ENCODE assay signal across 9 mouse cellular contexts in genomic region chr11:98968716-98969495, GRCm38 (mm10). TPM values are rescaled to one million over a fixed set of nuclear protein-coding genes. Genes with fewer than 3 reads are reported as not detected.
DNase-seq lines count a peak whose midpoint lies in the region; ATAC-seq and TF ChIP-seq lines count a peak whose summit lies in the region.
"Had no signal": no experiment of that assay in that cellular context is flagged by ENCODE, and none has a peak within 500 bp of the region (broad histone marks: within the 10 kb centered on the region; RNA-seq: fewer than 3 reads in every experiment).

No protein-coding gene starts in this region.

- intact Hi-C loops in gastrocnemius, adult 2 months (cut with DNase I), result loop anchor here (5.0 kb wide), 1 partner anchor 107 kb away; the partner anchor contains the start of gene Wipf2
- intact Hi-C loops in gastrocnemius, postnatal 36 days (cut with DNase I), result no loop called here

- no peak overlapping the region for H3K4me3 ChIP-seq in gastrocnemius, adult 2 months
- peak overlapping the region; percentile 12; the same call in 1 of the 2 replicates for H3K4me3 ChIP-seq in intestine, embryonic 16.5 days (ENCODE audit: low read length)

- H3K27me3 ChIP-seq in intestine, embryonic 16.5 days (replicated peaks; ENCODE audit: control insufficient read depth, insufficient read depth, low read length), result no peaks in the 10 kb centered on the region

- no peak for DNase-seq in gastrocnemius, adult 2 months
- DNase-seq in gastrocnemius, postnatal 36 days, result no peak
- peak; percentile 35 for DNase-seq in thymus, postnatal 4 days
- DNase-seq in thymus, postnatal 10 days (ENCODE audit: low spot score in 2 of 2), result no peak
- peak; percentile 95 for DNase-seq in neural tube, embryonic 10.5 days (ENCODE audit: extremely low spot score, low spot score)
- no peak for DNase-seq in frontal cortex, adult 2 months (ENCODE audit: extremely low spot score in 1 of 2, low spot score in 1 of 2)
- no peak for DNase-seq in adipocyte (ENCODE audit: low spot score)

- peaks cover 39% of the 10 kb centered on the region for H3K36me3 ChIP-seq in intestine, embryonic 16.5 days (ENCODE audit: control insufficient read depth, insufficient read depth, low read length)

- H3K9me3 ChIP-seq in intestine, embryonic 16.5 days (ENCODE audit: control insufficient read depth, low read length), result no peaks in the 10 kb centered on the region

- H3K27ac ChIP-seq in gastrocnemius, adult 2 months, result peak overlapping the region; percentile 35
- peak overlapping the region; percentile 68 for H3K27ac ChIP-seq in intestine, embryonic 16.5 days (ENCODE audit: low read length)
- H3K27ac ChIP-seq: macrophage had no signal

- H3K4me2 ChIP-seq in intestine, embryonic 16.5 days (ENCODE audit: low read depth, low read length), result peak overlapping the region; percentile 25

- peaks cover 76% of the 10 kb centered on the region for H3K4me1 ChIP-seq in intestine, embryonic 16.5 days (ENCODE audit: control insufficient read depth, insufficient read depth, low read length)

- H3K9ac ChIP-seq in intestine, embryonic 16.5 days (ENCODE audit: low read depth, low read length), result peak overlapping the region; percentile 29

- no peak for ATAC-seq in intestine, embryonic 16.5 days

- no peak for TF ChIP-seq CTCF in gastrocnemius, adult 2 months (IDR thresholded peaks at IDR 0.05)

- WGBS in intestine, embryonic 16.5 days, result 20% methylated on average over 20 of the region's 20 CpGs

RNA-seq across cellular contexts. Expression of gene Gjd3, which starts 13.9 kb away (rescaled TPM):
- not detected for total RNA-seq in gastrocnemius, adult 2 months (2021)
- total RNA-seq in gastrocnemius, postnatal 36 days (2021), result not detected
- polyA plus RNA-seq in intestine, embryonic 16.5 days (2015; fragmentation: Nextera tagmentation; extraction: Ambion mirVana), result 0.17 TPM in 1 of 2 replicates, not detected in the other
- 2.9 and 3.3 TPM in 2 replicates for polyA plus RNA-seq in frontal cortex, adult 2 months (2012; rRNA removed)
- polyA plus RNA-seq: macrophage had no signal

RNA-seq across cellular contexts. Expression of gene Rara, which starts 41.3 kb away (rescaled TPM):
- total RNA-seq in gastrocnemius, adult 2 months (2021), result 10 to 100 TPM; 10.2 to 12.4 TPM
- 10 to 100 TPM in 1 of 2 experiments, 1 to 10 TPM in 1; 8.7 to 13.2 TPM for total RNA-seq in gastrocnemius, postnatal 36 days (2021)
- 28.2 and 31.2 TPM in 2 replicates for polyA plus RNA-seq in intestine, embryonic 16.5 days (2015; fragmentation: Nextera tagmentation; extraction: Ambion mirVana)
- 6.4 and 7.9 TPM in 2 replicates for polyA plus RNA-seq in frontal cortex, adult 2 months (2012; rRNA removed)

RNA-seq across cellular contexts. Expression of gene Top2a, which starts 55.1 kb away (rescaled TPM):
- under 1 TPM; 0.11 to 0.18 TPM for total RNA-seq in gastrocnemius, adult 2 months (2021)
- total RNA-seq in gastrocnemius, postnatal 36 days (2021), result 1 to 10 TPM; 2.9 to 4.5 TPM
- polyA plus RNA-seq in intestine, embryonic 16.5 days (2015; fragmentation: Nextera tagmentation; extraction: Ambion mirVana), result 132 and 149 TPM in 2 replicates
- polyA plus RNA-seq in frontal cortex, adult 2 months (2012; rRNA removed), result 2.1 and 3.1 TPM in 2 replicates

Comparison
In these comparisons a context has a peak if more than half of its experiments do, and no peak if none do; other contexts are left out.
1. DNase-seq: peak in thymus, postnatal 4 days (single experiment) and neural tube, embryonic 10.5 days (single experiment); none in gastrocnemius, adult 2 months (single experiment), gastrocnemius, postnatal 36 days (0 of 2), thymus, postnatal 10 days (0 of 2), frontal cortex, adult 2 months (0 of 2) and adipocyte (single experiment).